In the genomic region with DNA sequence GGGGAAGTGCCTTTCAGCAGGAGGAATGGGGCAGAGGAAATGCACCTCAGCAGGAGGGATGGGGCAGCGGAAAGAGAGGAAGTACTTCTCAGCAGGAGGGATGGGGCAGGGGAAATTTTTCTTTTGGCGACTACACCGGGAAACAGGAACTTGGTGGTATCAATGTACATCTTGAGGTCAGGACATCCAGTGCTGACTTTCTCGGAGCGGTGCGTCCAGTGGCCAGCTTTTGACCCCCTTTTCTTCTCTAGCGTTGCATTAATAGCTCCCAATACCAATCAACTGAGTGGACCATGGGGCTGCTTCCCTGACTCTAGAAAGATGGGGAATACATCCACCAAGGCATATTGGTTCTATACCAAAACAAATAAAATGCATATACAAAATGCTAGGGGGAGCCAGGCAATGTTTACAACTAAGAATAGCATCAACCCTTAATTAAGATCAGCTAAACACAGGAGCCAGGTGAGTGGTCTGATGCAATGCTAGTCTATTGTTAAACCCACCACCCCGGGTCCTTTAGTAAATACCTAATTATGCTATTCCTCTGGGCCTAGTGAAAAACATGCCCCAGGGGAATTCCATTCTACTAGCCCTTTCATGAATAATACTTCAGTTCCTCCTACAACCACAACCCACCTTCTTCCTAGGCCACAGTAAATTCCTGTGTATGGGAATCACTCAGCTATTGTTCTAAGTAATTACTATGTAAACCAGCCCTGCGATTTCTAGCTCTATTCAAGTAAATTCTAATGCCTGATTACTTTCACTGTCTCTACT, we compare ENCODE assay signal across 16 mouse cellular contexts. TPM values are rescaled to one million over a fixed set of nuclear protein-coding genes. Genes with fewer than 3 reads are reported as not detected.
A peak's percentile ranks its signal among the peaks of the same experiment; 100 is the strongest.
DNase-seq lines count a peak whose midpoint lies in the region.
"Not testable (repeated sequence)": the region's sequence is repeated elsewhere in the genome, so short reads cannot be mapped to it uniquely, and the experiment has no call there.
"Had no signal": no experiment of that assay in that cellular context is flagged by ENCODE, and none has a peak within 500 bp of the region (broad histone marks: within the 10 kb centered on the region; RNA-seq: fewer than 3 reads in every experiment).

No protein-coding gene starts in this region.

- not testable (repeated sequence) for H3K9me3 ChIP-seq in ES-E14 (ENCODE audit: control insufficient read depth, insufficient read depth, low read depth, low read length)

- not testable (repeated sequence) for H3K4me1 ChIP-seq in ES-E14 (ENCODE audit: control insufficient read depth in 2 of 2, insufficient read depth in 2 of 2, low read length in 2 of 2, poor library complexity in 1 of 2)

- in situ Hi-C loops in ES-E14 (cut with MboI; ENCODE audit: low sequenced_read_pairs in 2 of 2, unreplicated experiment in 2 of 2) = not testable (repeated sequence)

- H3K36me3 ChIP-seq in ES-E14 (ENCODE audit: control insufficient read depth, insufficient read depth, low read length, poor library complexity, severe bottlenecking) = not testable (repeated sequence)

- peak overlapping the region; percentile 83 for H3K27ac ChIP-seq in ES-E14 (ENCODE audit: insufficient read depth, low read depth, low read length, poor library complexity, severe bottlenecking)

- not testable (repeated sequence) for H3K4me3 ChIP-seq in ES-E14 (ENCODE audit: insufficient read depth in 1 of 2, low read depth in 1 of 2, low read length in 2 of 2, poor library complexity in 1 of 2, severe bottlenecking in 1 of 2)

- not testable (repeated sequence) for H3K9ac ChIP-seq in ES-E14 (ENCODE audit: insufficient read depth, low read depth, low read length, poor library complexity, severe bottlenecking)

- DNase-seq in ES-CJ7 (ENCODE audit: low read depth, low spot score) = peak; percentile 74
- not testable (repeated sequence) for DNase-seq in ES-E14 (ENCODE audit: low read depth, low spot score)
- peak; percentile 33 for DNase-seq in Muller cell, postnatal 12 days (ENCODE audit: inconsistent ontology term)
- DNase-seq in R1 (ENCODE audit: low read depth, low spot score) = peak; percentile 96
- peak; percentile 80 for DNase-seq in ZHBTc4 (ENCODE audit: low read depth, low spot score)

RNA-seq across cellular contexts. Expression of a gene that starts 8.7 kb away (rescaled TPM):
- total RNA-seq in ES-E14 (2012; rRNA removed) = not detected in 2 replicates
- total RNA-seq: adrenal gland, adult 18-20 months; adrenal gland, adult 2 months; adrenal gland, adult 8-10 months; adrenal gland, postnatal 10 days; adrenal gland, postnatal 14 days; adrenal gland, postnatal 25 days; adrenal gland, postnatal 36 days; adrenal gland, postnatal 4 days; CH12.LX; G1E; MEL had no signal

RNA-seq across cellular contexts. Expression of a gene that starts 18.9 kb away (rescaled TPM):
- not detected in 2 replicates for total RNA-seq in ES-E14 (2012; rRNA removed)
- total RNA-seq: adrenal gland, adult 18-20 months; adrenal gland, adult 2 months; adrenal gland, adult 8-10 months; adrenal gland, postnatal 10 days; adrenal gland, postnatal 14 days; adrenal gland, postnatal 25 days; adrenal gland, postnatal 36 days; adrenal gland, postnatal 4 days; CH12.LX; G1E; MEL had no signal
